Mouse (Mus musculus) ES-Bruce4 (cell line): Measurements from ENCODE around the gene Jam3. TPM values are rescaled to one million over a fixed set of nuclear protein-coding genes. Genes with fewer than 3 reads are reported as not detected.

Source experiments
- H3K27ac ChIP-seq: 2 replicates; pipeline ENCODE4 v1.5.1; 2012; ENCODE audit warnings: low read length, inconsistent platforms; ENCODE audit not compliant: insufficient read depth
- H3K27me3 ChIP-seq: 2 replicates; pipeline ENCODE4 v1.6.1; 2012; ENCODE audit warnings: mild to moderate bottlenecking, low read length, inconsistent platforms; ENCODE audit not compliant: control insufficient read depth, poor library complexity, insufficient read depth, severe bottlenecking
- H3K36me3 ChIP-seq: 2 replicates; pipeline ENCODE4 v1.6.1; 2012; ENCODE audit warnings: inconsistent platforms, mild to moderate bottlenecking, low read length, moderate library complexity; ENCODE audit not compliant: control insufficient read depth, poor library complexity, insufficient read depth, severe bottlenecking
- H3K4me1 ChIP-seq: one replicate; pipeline ENCODE4 v1.8.1; 2011; ENCODE audit warnings: low read length; ENCODE audit not compliant: control insufficient read depth, insufficient read depth
- H3K4me3 ChIP-seq: 2 replicates; pipeline ENCODE4 v1.5.1; 2011; ENCODE audit warnings: low read depth, mild to moderate bottlenecking, low read length
- H3K9ac ChIP-seq: 2 replicates; pipeline ENCODE4 v1.6.1; 2012; ENCODE audit warnings: low read depth, mild to moderate bottlenecking, inconsistent platforms; ENCODE audit not compliant: poor library complexity, severe bottlenecking
- H3K9me3 ChIP-seq: replicated peaks from 2 replicates; pipeline ENCODE4 v1.6.1; 2012; ENCODE audit warnings: mild to moderate bottlenecking, low read length, inconsistent platforms; ENCODE audit not compliant: control insufficient read depth, poor library complexity, insufficient read depth, severe bottlenecking
- CTCF ChIP-seq: IDR thresholded peaks from one replicate; pipeline ENCODE4 v1.8.1; 2011; ENCODE audit warnings: low read depth, low read length
- EP300 ChIP-seq: IDR thresholded peaks from 2 replicates; pipeline ENCODE4 v1.6.1; 2011; ENCODE audit warnings: low read depth, low read length; ENCODE audit not compliant: insufficient read depth
- POLR2A ChIP-seq: IDR thresholded peaks from one replicate; pipeline ENCODE4 v1.8.1; 2011; ENCODE audit warnings: low read length; ENCODE audit not compliant: insufficient read depth
- polyA plus RNA-seq: library from polyadenylated mRNA; stranded (reverse); fragments of >200 nt; gene quantifications from 2 replicates; pipeline ENCODE4 v1.2.4, GENCODE M21; 2011; ENCODE audit warnings: low read depth; ENCODE audit not compliant: missing spikeins, insufficient read depth, insufficient read length

Gene Jam3
- polyA plus RNA-seq, 1 experiment: 8.6 TPM

GRCm38 (mm10) chr9:27175241-27175640 is 20.0 kb upstream of the Jam3 start:
- H3K27ac ChIP-seq: no peak overlapping the region
- TF ChIP-seq EP300 (no peak), CTCF (no peak), POLR2A (no peak)
- H3K4me1 ChIP-seq: no peaks in the 10 kb centered on the region
- H3K4me3 ChIP-seq: no peak overlapping the region
- no peaks in the 10 kb centered on the region for H3K9me3 ChIP-seq
- no peaks in the 10 kb centered on the region for H3K27me3 ChIP-seq
- H3K9ac ChIP-seq: no peak overlapping the region
- no peaks in the 10 kb centered on the region for H3K36me3 ChIP-seq

DNA sequence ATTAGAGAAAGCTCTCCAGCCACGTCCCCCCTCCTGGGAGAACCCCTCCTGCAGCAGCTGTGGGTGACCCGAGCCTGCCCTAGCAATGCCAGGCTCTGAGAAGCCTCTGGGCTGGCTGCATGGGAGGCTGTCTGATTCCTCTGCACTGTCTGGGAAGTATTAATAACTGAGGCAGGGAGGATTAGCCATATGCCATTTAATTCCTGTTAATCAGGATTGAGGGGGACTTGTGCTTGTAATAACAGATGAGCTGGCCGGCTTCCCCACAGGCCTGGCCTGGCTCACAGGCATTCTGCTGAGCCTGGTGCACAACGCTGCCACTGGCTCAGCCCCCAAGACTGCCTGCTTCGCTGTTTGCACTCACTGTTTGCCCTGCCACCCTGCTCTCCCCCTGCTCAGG is 18.9 kb upstream of the Jam3 start:
- Histone ChIP-seq H3K27me3 (no peaks in the 10 kb centered on the region), H3K4me1 (no peaks in the 10 kb centered on the region), H3K9me3 (no peaks in the 10 kb centered on the region), H3K27ac (no peak overlapping the region), H3K9ac (no peak overlapping the region), H3K36me3 (no peaks in the 10 kb centered on the region), H3K4me3 (no peak overlapping the region)
- no peak for TF ChIP-seq EP300
- no peak for TF ChIP-seq POLR2A

DNA sequence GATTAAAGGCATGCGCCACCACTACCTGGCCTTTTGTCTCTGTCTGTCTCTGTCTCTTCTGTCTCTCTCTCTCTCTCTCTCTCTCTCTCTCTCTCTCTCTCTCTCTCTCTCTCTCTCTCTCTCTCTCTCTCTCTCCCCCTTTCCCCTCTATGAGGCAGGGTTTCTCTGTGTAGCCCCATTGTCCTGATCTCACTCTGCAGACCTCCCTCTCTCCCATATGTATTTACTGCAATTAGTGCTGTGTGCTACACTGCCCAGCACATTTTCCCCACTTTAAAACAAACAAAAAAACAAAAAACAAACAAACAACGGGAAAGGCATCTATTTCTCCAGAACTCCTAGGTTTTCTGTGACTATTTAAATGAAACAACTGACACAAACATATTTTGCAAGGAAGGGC is 18.4 kb upstream of the Jam3 start:
- TF ChIP-seq POLR2A (no peak), EP300 (no peak), CTCF (no peak)
- Histone ChIP-seq H3K27ac (no peak overlapping the region), H3K27me3 (no peaks in the 10 kb centered on the region), H3K4me3 (no peak overlapping the region), H3K9me3 (no peaks in the 10 kb centered on the region), H3K36me3 (no peaks in the 10 kb centered on the region), H3K9ac (no peak overlapping the region), H3K4me1 (no peaks in the 10 kb centered on the region)

DNA sequence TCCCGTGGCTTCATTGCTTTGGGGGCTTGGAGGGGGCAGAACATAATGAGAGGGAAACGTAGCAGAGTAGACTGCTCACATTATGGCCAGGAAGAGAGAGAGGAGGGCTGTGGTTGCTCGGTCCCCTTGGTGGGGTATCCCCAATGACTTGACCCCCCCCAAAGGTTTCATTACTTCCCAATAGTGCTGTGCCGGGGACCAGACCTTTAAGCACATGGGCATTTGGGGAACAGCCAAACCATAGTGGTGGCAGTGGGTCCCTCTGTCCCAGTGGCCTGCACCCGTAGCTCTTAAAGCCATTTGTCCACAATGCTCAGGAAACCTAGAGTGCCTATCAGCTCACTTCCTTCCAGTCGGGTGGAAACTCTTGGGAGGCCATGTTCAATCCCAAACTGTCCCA is 17.6 kb upstream of the Jam3 start:
- Histone ChIP-seq H3K36me3 (no peaks in the 10 kb centered on the region), H3K9me3 (no peaks in the 10 kb centered on the region), H3K27me3 (no peaks in the 10 kb centered on the region), H3K9ac (no peak overlapping the region), H3K27ac (no peak overlapping the region), H3K4me3 (no peak overlapping the region), H3K4me1 (no peaks in the 10 kb centered on the region)
- TF ChIP-seq POLR2A: no peak

DNA sequence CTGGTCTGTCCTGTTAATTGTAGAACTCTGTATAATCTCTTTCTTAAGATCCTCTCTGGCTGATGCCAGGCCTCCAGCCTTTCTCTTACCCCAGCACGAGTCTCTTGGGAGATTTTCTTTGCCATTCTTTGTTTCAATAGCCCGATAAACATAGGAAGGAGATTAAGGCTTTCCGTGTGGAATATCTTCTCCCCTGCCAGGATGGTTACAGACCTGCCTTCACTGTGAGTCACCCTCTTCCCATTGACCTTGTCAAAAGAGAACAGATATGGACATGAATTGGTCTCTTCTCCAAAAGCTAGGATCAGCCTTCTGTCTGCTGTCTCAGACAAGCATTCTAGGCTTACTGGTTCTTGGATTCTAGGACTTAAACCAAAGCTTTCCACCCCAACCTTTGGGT is 15.5 kb upstream of the Jam3 start:
- Histone ChIP-seq H3K36me3 (no peaks in the 10 kb centered on the region), H3K4me3 (no peak overlapping the region), H3K9me3 (no peaks in the 10 kb centered on the region), H3K27me3 (no peaks in the 10 kb centered on the region), H3K9ac (no peak overlapping the region), H3K4me1 (no peaks in the 10 kb centered on the region), H3K27ac (no peak overlapping the region)
- TF ChIP-seq POLR2A (no peak), EP300 (no peak), CTCF (no peak)

GRCm38 (mm10) chr9:27166981-27167380 is 11.8 kb upstream of the Jam3 start:
- H3K27me3 ChIP-seq: no peaks in the 10 kb centered on the region
- H3K4me3 ChIP-seq: no peak overlapping the region
- no peak overlapping the region for H3K27ac ChIP-seq
- TF ChIP-seq POLR2A (no peak), CTCF (no peak), EP300 (no peak)
- no peaks in the 10 kb centered on the region for H3K36me3 ChIP-seq
- H3K9ac ChIP-seq: no peak overlapping the region
- H3K9me3 ChIP-seq: no peaks in the 10 kb centered on the region
- no peaks in the 10 kb centered on the region for H3K4me1 ChIP-seq
